Mouse (Mus musculus) midbrain, embryonic 12.5 days (tissue): ENCODE results near the gene Tmod2. TPM values are rescaled to one million over a fixed set of nuclear protein-coding genes. Genes with fewer than 3 reads are reported as not detected.
"Not testable (repeated sequence)": the region's sequence is repeated elsewhere in the genome, so short reads cannot be mapped to it uniquely, and the experiment has no call there.

ENCODE experiments used
- ATAC-seq: fragments of 200-750 bp; cut with Nextera tagmentation; 2 replicates; pipeline ENCODE4 v1.8.0; 2017; ENCODE audit warnings: low read depth, moderate TSS enrichment, moderate library complexity; ENCODE audit not compliant: low FRiP score
- H3K27ac ChIP-seq: fragments of 300-500 bp; sonication (generic); replicated peaks from 2 replicates; pipeline ENCODE4 v1.5.1; 2016; ENCODE audit warnings: mild to moderate bottlenecking
- H3K27me3 ChIP-seq: fragments of 300-500 bp; sonication (generic); 2 replicates; pipeline ENCODE4 v1.6.1; 2016; ENCODE audit warnings: mild to moderate bottlenecking
- H3K36me3 ChIP-seq: fragments of 300-500 bp; sonication (generic); 2 replicates; pipeline ENCODE4 v1.6.1; 2016
- H3K4me1 ChIP-seq: fragments of 300-500 bp; sonication (generic); 2 replicates; pipeline ENCODE4 v1.6.1; 2016
- H3K4me2 ChIP-seq: fragments of 300-500 bp; sonication (generic); replicated peaks from 2 replicates; pipeline ENCODE4 v1.6.1; 2016; ENCODE audit warnings: mild to moderate bottlenecking, moderate library complexity
- H3K4me3 ChIP-seq: fragments of 300-500 bp; sonication (generic); 2 replicates; pipeline ENCODE4 v1.5.1; 2016; ENCODE audit warnings: mild to moderate bottlenecking
- H3K9ac ChIP-seq: fragments of 300-500 bp; sonication (generic); replicated peaks from 2 replicates; pipeline ENCODE4 v1.6.1; 2016; ENCODE audit warnings: mild to moderate bottlenecking, moderate library complexity
- H3K9me3 ChIP-seq: fragments of 300-500 bp; sonication (generic); 2 replicates; pipeline ENCODE4 v1.6.1; 2016; ENCODE audit warnings: mild to moderate bottlenecking
- WGBS: fragments of 180-500 bp; shearing (Covaris S2); methylation state at CpG from one replicate; pipeline ENCODE4 v1.1.7; 2016; 5-methylcytosine and 5-hydroxymethylcytosine counted together
- polyA plus RNA-seq: library from polyadenylated mRNA; unstranded; fragments of >200 nt; fragmentation: Nextera tagmentation; extraction: Ambion mirVana; gene quantifications from 2 replicates; pipeline ENCODE4 v1.2.1, GENCODE M21; 2016

Gene Tmod2
- 108 and 111 TPM in 2 replicates for polyA plus RNA-seq

DNA sequence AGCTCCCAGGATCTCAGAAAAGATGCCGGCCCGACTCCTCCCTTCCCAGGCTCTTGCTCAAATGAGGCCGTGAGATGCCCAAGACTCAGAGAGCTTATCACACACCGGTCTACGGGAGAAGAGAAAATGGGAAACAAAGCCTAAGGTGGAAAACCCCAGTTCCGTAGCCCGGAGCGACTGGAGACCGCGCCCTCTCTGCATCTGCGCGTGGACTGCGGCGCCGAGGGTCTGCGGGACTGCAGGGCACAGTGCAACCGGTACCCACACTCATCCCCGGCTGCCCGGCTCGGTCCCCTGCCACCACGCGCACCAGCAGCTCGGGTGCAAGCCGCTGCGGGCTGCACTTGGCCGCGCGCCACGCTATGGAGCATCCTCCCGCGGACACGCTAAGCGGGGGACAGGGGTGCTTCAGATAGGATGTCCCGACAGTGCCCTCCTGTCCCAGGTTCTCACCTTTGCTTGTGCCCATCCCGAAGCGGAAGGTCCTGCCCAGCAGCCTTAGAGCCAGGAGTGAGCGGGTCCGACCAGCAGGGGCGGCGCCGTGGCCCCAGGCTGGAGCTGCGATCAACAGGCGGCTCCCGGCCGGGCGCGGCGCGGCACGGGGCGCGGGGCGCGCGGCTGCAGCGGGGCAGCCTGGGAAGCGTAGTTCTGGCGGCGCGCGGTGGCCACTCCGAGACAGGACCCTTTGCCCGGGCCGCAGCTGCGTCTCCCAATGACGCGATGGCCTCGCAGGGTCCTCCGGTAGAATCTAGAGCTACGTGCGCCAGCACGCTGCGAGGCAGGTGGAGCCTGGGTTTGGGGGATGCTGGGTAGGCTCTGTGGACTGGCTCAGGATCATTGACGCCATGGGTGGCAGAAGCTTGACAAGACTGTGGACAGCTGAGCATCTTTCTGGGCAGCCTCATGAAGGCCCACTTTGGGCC, at the start of gene Tmod2:
TSS of gene Tmod2 (minus strand) at position 755 of the 923 bp plus-strand sequence.
- WGBS, result under 1% methylated on average over 74 of the region's 74 CpGs
- peak within 1 kb of the TSS; percentile 85 for H3K27ac ChIP-seq
- peaks cover 15% of the 10 kb centered on the region for H3K4me1 ChIP-seq
- peak within 1 kb of the TSS; percentile 78 for H3K9ac ChIP-seq
- peak within 1 kb of the TSS; percentile 74 for H3K4me2 ChIP-seq
- 0 out of 2 replicates have a peak, but pooled peaks cover 3% of the 10 kb centered on the region for H3K9me3 ChIP-seq
- no peaks in the 10 kb centered on the region for H3K27me3 ChIP-seq
- ATAC-seq, result peak; percentile 93
- H3K4me3 ChIP-seq, result peak within 1 kb of the TSS; percentile 88
- H3K36me3 ChIP-seq, result no peaks in the 10 kb centered on the region

DNA sequence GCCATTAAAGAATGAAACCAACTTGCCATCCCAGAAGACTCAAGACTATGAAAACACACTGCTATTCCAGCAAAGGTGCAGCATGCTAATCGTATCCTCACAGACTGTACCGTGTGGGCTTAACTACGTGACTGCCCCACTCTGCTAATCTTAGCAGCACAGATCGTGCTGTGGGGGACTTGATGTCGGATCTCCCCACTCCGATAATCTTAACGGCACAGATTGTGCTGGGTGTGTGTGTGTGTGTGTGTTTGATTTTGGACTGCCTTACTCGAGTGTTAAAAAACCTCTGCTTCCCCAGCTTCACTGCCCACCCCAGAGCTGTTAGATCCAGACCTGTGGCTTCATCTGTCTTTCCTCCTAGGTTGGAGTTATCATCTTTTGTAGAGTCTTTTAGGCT, 49.8 kb upstream of the Tmod2 start:
- peaks cover 56% of the 10 kb centered on the region for H3K36me3 ChIP-seq
- no peak overlapping the region for H3K4me3 ChIP-seq

DNA sequence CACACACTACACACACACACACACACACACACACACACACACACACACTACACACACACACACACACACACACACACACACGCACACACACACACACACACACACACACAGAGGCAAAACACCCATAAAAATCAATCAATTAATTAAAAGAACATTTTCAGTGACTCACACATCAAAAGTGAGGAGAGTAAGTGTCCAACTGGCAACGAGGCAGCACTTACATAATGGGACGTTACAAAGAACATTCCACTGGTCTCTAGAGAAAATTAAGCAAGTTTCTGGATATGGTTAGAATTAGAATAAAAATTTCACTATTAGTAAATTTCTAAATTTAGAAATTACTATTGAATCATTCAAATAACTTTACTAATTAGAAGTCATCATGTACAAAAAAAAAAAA, 45.3 kb upstream of the Tmod2 start:
- not testable (repeated sequence) for H3K27ac ChIP-seq, H3K9me3 ChIP-seq, H3K27me3 ChIP-seq, H3K4me1 ChIP-seq, H3K9ac ChIP-seq, ATAC-seq, H3K4me2 ChIP-seq, H3K4me3 ChIP-seq
- WGBS, result 91% methylated on average over 3 of the region's 3 CpGs
- H3K36me3 ChIP-seq, result peaks cover 45% of the 10 kb centered on the region

More for the DNA sequence above, 49.8 kb upstream of the Tmod2 start:
- Histone ChIP-seq H3K27ac (no peak overlapping the region), H3K9ac (no peak overlapping the region), H3K9me3 (0 out of 2 replicates have a peak, but pooled peaks cover 3% of the 10 kb centered on the region), H3K4me1 (no peaks in the 10 kb centered on the region), H3K27me3 (no peaks in the 10 kb centered on the region), H3K4me2 (no peak overlapping the region)
- no peak for ATAC-seq
- WGBS, result 90% methylated on average over 8 of the region's 8 CpGs

DNA sequence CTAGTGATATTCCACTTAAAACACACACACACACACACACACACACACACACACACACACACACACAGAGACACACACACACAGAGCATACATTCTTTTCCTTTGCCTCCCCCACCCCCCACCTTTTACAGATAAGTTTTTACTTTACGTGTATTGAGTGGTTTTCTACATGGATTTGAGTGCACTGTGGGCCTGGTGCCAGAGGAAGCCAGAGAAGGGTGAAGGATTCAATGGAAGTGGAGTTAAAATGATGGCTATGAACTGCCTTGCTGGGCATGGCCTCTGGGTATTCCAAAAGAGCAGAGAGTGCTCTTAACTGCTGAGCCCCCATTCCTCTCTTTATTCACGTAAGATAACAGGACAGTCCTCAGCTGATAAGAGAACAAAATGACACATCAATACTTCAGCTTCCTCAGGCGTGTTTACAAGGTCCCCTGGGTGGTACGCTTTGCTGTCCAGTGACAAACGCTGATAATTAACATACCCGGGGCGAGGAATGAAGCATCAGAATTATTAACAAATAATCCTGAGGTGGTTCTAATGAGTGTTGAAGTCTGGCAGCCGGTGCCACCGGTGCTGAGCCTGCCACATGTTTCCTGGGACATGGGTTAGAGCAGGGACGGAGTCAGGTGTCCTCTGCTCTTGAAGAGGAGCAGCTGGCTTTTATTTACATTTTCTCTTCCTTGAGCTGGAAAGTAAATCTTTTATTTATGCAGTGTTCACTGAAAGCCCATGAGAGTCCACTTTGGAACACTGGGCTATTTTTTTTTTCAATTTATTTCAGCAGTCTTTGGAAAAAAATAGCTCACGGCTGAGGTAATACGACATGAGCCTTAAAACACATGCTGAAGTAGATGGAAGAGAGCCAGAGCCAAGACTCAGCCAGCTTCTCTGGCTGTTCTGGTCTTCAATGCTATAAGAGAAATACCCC, 43.1 kb upstream of the Tmod2 start:
- Histone ChIP-seq H3K27me3 (no peaks in the 10 kb centered on the region), H3K4me2 (no peak overlapping the region), H3K36me3 (peaks cover 38% of the 10 kb centered on the region), H3K4me1 (no peaks in the 10 kb centered on the region), H3K4me3 (no peak overlapping the region), H3K27ac (no peak overlapping the region; the same call in 1 of the 2 replicates), H3K9me3 (0 out of 2 replicates have a peak, but pooled peaks cover 3% of the 10 kb centered on the region), H3K9ac (no peak overlapping the region)
- 64% methylated on average over 12 of the region's 12 CpGs for WGBS
- peak; percentile 54; the same call in 1 of the 2 replicates for ATAC-seq

DNA sequence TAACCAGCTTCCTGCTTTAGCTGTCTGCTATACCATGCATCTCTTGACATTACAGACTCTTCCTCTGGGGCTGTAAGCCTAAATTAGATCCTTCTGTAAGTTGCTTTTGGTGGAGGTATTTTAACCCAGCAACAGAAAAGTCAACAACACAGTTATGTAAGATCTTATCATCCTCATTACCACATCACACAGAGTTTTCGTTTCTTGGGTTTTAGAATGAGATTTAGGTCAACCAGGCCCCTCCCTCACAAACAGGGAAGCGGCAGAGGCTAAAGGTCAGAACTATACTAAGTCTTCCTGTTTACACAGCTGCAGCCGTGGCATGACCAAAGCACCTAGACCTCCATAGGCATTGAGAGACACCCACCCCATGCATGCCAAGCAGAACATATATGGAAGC, 34.3 kb upstream of the Tmod2 start:
- Histone ChIP-seq H3K4me1 (no peaks in the 10 kb centered on the region), H3K9ac (no peak overlapping the region), H3K27me3 (no peaks in the 10 kb centered on the region), H3K4me2 (no peak overlapping the region), H3K4me3 (no peak overlapping the region), H3K36me3 (peaks cover 57% of the 10 kb centered on the region), H3K27ac (no peak overlapping the region), H3K9me3 (0 out of 2 replicates have a peak, but pooled peaks cover 4% of the 10 kb centered on the region)
- no peak for ATAC-seq
- WGBS, result 66% methylated on average over 3 of the region's 3 CpGs

DNA sequence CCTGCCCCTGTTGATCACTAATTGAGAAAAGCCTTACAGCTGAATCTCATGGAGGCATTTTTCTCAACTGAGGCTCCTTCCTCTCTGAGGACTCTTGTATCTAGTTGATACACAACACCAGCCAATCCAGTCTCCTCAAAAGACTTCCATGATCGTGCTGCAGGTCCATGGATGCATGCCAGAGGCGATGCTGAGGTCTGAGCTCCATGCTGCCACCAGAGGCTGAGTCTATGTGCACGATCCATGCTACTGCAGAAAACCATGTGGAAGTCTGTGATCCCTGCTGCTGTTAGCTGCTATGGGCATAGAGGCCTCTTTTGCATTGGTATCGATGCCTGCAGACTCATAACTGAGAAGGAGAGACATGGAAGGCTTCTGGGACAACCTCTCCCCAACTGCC, 23.1 kb upstream of the Tmod2 start:
- no peaks in the 10 kb centered on the region for H3K9me3 ChIP-seq
- H3K9ac ChIP-seq, result no peak overlapping the region
- no peak overlapping the region for H3K4me3 ChIP-seq
- no peak overlapping the region for H3K4me2 ChIP-seq
- 87% methylated on average over 4 of the region's 4 CpGs for WGBS
- ATAC-seq, result no peak
- no peak overlapping the region for H3K27ac ChIP-seq
- no peaks in the 10 kb centered on the region for H3K4me1 ChIP-seq
- H3K36me3 ChIP-seq, result no peaks in the 10 kb centered on the region
- H3K27me3 ChIP-seq, result no peaks in the 10 kb centered on the region

DNA sequence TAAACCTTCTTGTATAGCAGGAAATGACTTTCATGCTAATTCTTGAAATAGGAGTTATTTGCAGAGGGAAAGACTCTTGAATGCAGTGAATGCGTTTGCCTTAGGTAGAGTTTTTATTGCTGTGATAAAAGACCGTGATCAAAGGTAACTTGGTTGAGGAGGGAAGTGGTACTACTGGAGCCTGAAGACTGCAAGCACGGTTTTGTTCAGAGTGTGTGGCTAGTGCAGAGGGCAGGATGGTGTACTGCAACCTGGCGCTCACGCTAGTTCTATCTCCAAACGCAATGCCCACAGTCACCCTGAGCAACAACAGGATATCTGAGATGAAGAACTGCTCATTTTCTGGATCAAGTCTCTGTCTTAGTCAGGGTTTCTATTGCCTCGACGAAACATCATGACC, 22.5 kb upstream of the Tmod2 start:
- Histone ChIP-seq H3K27ac (no peak overlapping the region), H3K9ac (no peak overlapping the region), H3K4me3 (no peak overlapping the region), H3K4me2 (no peak overlapping the region), H3K27me3 (no peaks in the 10 kb centered on the region), H3K4me1 (no peaks in the 10 kb centered on the region), H3K9me3 (no peaks in the 10 kb centered on the region), H3K36me3 (no peaks in the 10 kb centered on the region)
- ATAC-seq, result no peak
- WGBS, result 93% methylated on average over 8 of the region's 8 CpGs

DNA sequence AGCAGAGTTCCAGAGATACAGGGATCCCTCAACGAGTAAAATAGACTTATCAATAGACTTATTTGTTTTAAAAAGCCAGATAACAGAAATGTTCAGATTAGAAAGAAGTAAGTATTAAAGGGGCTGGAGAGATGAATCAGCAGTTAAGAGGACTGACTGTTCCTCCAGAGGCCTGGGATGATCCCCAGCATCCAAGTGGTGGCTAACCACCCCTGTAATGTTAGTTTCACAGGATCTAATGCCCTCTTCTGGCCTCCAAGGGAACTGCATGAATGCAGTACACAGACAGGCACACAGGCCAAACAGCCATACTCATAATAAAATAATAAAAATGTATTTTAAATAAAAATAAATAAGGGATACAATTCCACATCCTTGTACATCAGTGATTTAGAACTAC, 21.8 kb upstream of the Tmod2 start:
- 23% methylated on average over 1 of the region's 1 CpGs for WGBS
- no peak overlapping the region for H3K4me2 ChIP-seq
- H3K9me3 ChIP-seq, result no peaks in the 10 kb centered on the region
- no peak overlapping the region for H3K9ac ChIP-seq
- H3K27ac ChIP-seq, result no peak overlapping the region
- H3K4me3 ChIP-seq, result no peak overlapping the region
- no peaks in the 10 kb centered on the region for H3K36me3 ChIP-seq
- H3K27me3 ChIP-seq, result no peaks in the 10 kb centered on the region
- ATAC-seq, result peak; percentile 38; the same call in 1 of the 2 replicates
- no peaks in the 10 kb centered on the region for H3K4me1 ChIP-seq

DNA sequence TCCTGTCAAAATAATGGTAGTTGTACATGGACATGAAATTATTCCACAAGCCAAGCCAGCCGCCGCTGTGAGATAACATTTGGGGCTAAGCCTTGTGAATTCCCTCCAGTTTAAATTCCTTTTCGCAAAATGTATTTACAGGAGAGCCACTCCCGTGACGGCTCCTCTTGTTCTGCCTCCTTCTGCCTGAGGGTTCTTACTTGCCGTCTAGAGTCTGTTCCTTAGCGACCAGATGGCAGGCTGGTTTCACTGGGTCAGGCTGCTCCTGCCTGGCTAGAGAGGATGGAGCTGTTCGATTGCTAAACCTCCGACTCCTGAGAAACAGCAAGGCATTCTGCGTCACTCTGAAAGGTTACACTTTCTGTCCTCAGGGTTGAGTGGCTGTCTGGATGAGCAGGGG, 21.0 kb upstream of the Tmod2 start:
- WGBS, result 56% methylated on average over 10 of the region's 10 CpGs
- no peak for ATAC-seq
- Histone ChIP-seq H3K4me2 (no peak overlapping the region), H3K4me1 (no peaks in the 10 kb centered on the region), H3K4me3 (no peak overlapping the region), H3K36me3 (no peaks in the 10 kb centered on the region), H3K9me3 (no peaks in the 10 kb centered on the region), H3K27me3 (no peaks in the 10 kb centered on the region), H3K27ac (no peak overlapping the region), H3K9ac (no peak overlapping the region)

DNA sequence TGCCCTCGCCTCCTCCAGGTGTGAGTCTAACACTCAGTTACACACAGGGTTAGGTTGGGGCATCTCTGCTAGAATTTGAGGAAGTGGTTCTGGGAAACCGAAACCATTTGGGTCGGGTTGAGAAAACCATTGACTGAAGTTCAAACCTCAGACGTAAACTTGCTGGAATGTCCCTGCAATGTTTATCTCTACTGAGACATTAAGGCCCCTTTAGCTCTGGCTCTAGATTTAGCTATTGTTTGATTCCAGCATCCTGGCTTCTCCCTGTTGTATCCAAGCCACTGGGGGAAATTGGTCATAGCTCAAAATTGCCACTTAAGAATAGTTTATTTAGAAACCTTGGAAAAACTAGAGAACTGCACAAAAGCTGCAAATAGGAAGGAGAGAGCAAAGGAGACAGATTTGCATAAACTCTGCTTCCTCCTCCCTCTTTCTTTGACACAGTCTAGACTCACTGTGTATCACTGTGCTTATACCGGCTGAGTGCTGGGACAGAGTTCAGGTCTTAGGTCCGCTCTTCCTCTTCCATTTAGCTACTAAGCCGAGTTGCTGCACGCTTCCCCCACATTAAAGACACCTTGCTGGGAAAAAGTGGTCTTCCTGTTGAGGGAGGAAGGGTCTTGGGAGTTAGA, 19.8 kb upstream of the Tmod2 start:
- ATAC-seq, result no peak
- Histone ChIP-seq H3K9ac (no peak overlapping the region), H3K4me1 (peaks cover 3% of the 10 kb centered on the region; the same call in 1 of the 2 replicates), H3K27ac (no peak overlapping the region), H3K36me3 (no peaks in the 10 kb centered on the region), H3K4me3 (no peak overlapping the region), H3K4me2 (no peak overlapping the region), H3K27me3 (no peaks in the 10 kb centered on the region), H3K9me3 (no peaks in the 10 kb centered on the region)
- 83% methylated on average over 8 of the region's 8 CpGs for WGBS

DNA sequence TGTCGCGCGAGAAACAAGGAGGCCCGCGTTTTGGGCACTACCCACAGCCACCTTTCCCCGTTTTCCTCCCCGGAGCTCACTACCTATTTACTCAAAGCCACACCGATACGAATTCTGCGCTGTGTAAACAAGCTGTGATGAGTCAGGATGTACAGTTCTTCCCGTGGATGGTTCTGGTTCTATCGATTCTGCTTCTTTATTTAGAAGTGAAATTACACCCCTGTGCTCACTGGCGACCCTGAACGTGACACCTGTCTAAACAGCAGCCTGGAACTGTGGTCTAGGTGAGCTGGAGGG, 15.1 kb upstream of the Tmod2 start:
- Histone ChIP-seq H3K4me1 (peaks cover 11% of the 10 kb centered on the region; the same call in 1 of the 2 replicates), H3K27ac (peak overlapping the region; percentile 89), H3K36me3 (no peaks in the 10 kb centered on the region), H3K9me3 (no peaks in the 10 kb centered on the region), H3K9ac (peak overlapping the region; percentile 87), H3K27me3 (peaks cover 16% of the 10 kb centered on the region; the same call in 1 of the 2 replicates), H3K4me2 (peak overlapping the region; percentile 91), H3K4me3 (peak overlapping the region; percentile 83)
- WGBS, result 1% methylated on average over 14 of the region's 14 CpGs
- no peak for ATAC-seq
